Mouse (Mus musculus) brain, adult 2 months (tissue): Measurements from ENCODE around the gene BC048403.
"Not testable (repeated sequence)": the region's sequence is repeated elsewhere in the genome, so short reads cannot be mapped to it uniquely, and the experiment has no call there.

Source experiments
- DNase-seq: peaks from one replicate; pipeline ENCODE4 v3.0.0; 2011; ENCODE audit warnings: low read depth, low spot score

The BC048403 gene

GRCm38 (mm10) chr10:121756677-121757076 lies 16.9 kb downstream of the BC048403 start:
- peak; percentile 46 for DNase-seq

- peak; percentile 20 for DNase-seq
These were observed 19.4 kb downstream of the BC048403 start for GRCm38 (mm10) chr10:121759095-121759494.

GRCm38 (mm10) chr10:121762141-121762540 lies 22.4 kb downstream of the BC048403 start:
- no peak for DNase-seq

- DNase-seq, result peak; percentile 36
These were observed 23.5 kb downstream of the BC048403 start for GRCm38 (mm10) chr10:121763191-121763590.

- no peak for DNase-seq
These were observed 24.9 kb downstream of the BC048403 start for GRCm38 (mm10) chr10:121764469-121765173.

- DNase-seq, result peak; percentile 76
These were observed 25.7 kb downstream of the BC048403 start for GRCm38 (mm10) chr10:121765174-121766057.

GRCm38 (mm10) chr10:121767295-121767694 lies 27.6 kb downstream of the BC048403 start:
- not testable (repeated sequence) for DNase-seq

GRCm38 (mm10) chr10:121769711-121770110 lies 30.0 kb downstream of the BC048403 start:
- no peak for DNase-seq

- peak; percentile 30 for DNase-seq
These were observed 31.2 kb downstream of the BC048403 start for GRCm38 (mm10) chr10:121770624-121771577.

- DNase-seq, result no peak
These were observed 34.1 kb downstream of the BC048403 start for GRCm38 (mm10) chr10:121773813-121774212.

GRCm38 (mm10) chr10:121775990-121776389 lies 36.3 kb downstream of the BC048403 start:
- peak; percentile 24 for DNase-seq

- DNase-seq, result no peak
These were observed 41.4 kb downstream of the BC048403 start for GRCm38 (mm10) chr10:121781159-121781558.

GRCm38 (mm10) chr10:121788536-121788935 lies 48.8 kb downstream of the BC048403 start:
- no peak for DNase-seq

GRCm38 (mm10) chr10:121790078-121790477 lies 50.3 kb downstream of the BC048403 start:
- no peak for DNase-seq

GRCm38 (mm10) chr10:121792661-121793060 lies 52.9 kb downstream of the BC048403 start:
- no peak for DNase-seq

- DNase-seq, result no peak
These were observed 54.7 kb downstream of the BC048403 start for GRCm38 (mm10) chr10:121794486-121794885.

GRCm38 (mm10) chr10:121796027-121796802 lies 56.5 kb downstream of the BC048403 start:
- DNase-seq, result no peak

GRCm38 (mm10) chr10:121800041-121800440 lies 60.3 kb downstream of the BC048403 start:
- no peak for DNase-seq
